ENCODE assay signal across 1 mouse cellular context in the genomic region with DNA sequence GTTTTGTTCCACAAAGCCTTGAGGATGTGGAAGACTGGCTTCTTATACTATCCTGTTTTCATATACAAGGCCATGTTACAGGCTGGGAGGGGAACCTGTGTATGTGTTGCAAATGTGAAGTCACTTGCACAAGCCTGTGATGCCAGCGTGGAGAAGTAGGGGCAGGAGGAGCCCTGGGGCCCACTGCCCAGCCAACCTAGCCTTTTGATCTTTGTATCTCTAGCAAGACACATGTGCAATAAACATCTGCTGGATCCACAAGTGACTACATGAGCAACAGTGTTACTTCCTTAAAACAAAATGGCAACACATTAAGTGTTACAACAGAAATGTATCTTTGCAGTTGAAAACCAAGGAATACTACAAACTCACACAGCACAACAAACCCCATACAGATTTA.
TF ChIP-seq lines count a peak whose summit lies in the region.

No protein-coding gene starts in this region.

TF ChIP-seq in MEL, 35 proteins besides CTCF, POLR2A, EP300 and RAD21 (continued from another document):
- no peak for TF ChIP-seq SMC3 (IDR thresholded peaks at IDR 0.05; ENCODE audit: low read depth, low read length)
- no peak for TF ChIP-seq POLR2AphosphoS2 (IDR thresholded peaks at IDR 0.05; ENCODE audit: low read length)
- no peak for TF ChIP-seq SIN3A (IDR thresholded peaks at IDR 0.05; ENCODE audit: low read length)
- no peak for TF ChIP-seq CHD1 (IDR thresholded peaks at IDR 0.05; ENCODE audit: low read depth, low read length)
- no peak for TF ChIP-seq RCOR1 (IDR thresholded peaks at IDR 0.05; ENCODE audit: low read depth, low read length)
- TF ChIP-seq NRF1 (IDR thresholded peaks at IDR 0.05; ENCODE audit: insufficient read depth, low read depth, low read length, poor library complexity, severe bottlenecking) = no peak
- TF ChIP-seq UBTF (IDR thresholded peaks at IDR 0.05; ENCODE audit: borderline replicate concordance, insufficient read depth, low read depth, low read length) = no peak
- no peak for TF ChIP-seq BHLHE40 (IDR thresholded peaks at IDR 0.05; ENCODE audit: borderline replicate concordance, low read depth, low read length)
